Mouse (Mus musculus) testis, adult 2 months (tissue): ENCODE measurements around the gene Vps54.

Experiments used
- CTCF ChIP-seq: fragments of 200-500 bp; IDR thresholded peaks from 2 replicates; pipeline ENCODE4 v1.5.1; 2012; ENCODE audit warnings: low read depth, mild to moderate bottlenecking, inconsistent platforms, low read length, moderate library complexity; ENCODE audit not compliant: control insufficient read depth, insufficient read depth, insufficient replicate concordance
- POLR2A ChIP-seq: fragments of 200-500 bp; IDR thresholded peaks from 2 replicates; pipeline ENCODE4 v1.6.1; 2012; ENCODE audit warnings: low read depth, mild to moderate bottlenecking, inconsistent platforms, low read length, moderate library complexity; ENCODE audit not compliant: control insufficient read depth

DNA sequence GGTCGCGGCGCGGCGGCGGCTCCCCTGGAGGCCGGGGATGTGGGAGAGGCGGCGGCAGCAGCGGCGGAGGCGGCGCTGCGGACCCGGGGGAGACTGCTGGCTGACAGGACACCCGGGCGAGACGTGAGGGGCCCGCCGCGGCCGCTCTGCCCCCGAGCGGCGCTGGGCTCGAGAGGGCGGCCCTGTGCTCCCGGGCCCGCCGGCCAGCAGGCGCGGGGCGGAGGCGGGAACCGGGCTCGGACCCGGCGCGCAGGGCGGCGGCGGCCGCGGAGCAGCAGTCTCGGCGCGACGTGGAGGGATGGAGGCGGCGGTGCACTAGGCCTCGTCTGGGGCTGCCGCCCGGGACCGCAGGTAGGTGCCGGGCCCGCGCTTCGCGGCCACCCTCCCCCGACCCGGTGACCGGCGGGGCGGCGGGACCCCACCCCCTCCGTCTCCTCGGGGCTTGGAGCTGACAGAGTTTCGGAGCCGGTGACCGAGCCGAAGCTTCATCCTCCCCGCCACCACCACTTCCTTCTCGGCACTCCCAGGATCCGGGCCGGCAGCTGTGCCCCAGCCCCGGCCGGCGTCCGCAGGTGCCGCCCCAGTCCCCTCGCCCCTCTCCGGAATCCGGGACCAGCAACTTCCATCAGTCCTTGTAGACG lies at the start of gene Vps54:
- TF ChIP-seq CTCF: no peak
- no peak for TF ChIP-seq POLR2A
